Mouse (Mus musculus): ENCODE results near the gene Arpc4. TPM values are rescaled to one million over a fixed set of nuclear protein-coding genes. Genes with fewer than 3 reads are reported as not detected.

The Arpc4 gene
- polyA plus RNA-seq, 1 experiment from 2014 or later = 203 TPM

GRCm38 (mm10) chr6:113351653-113352052 lies 26.3 kb upstream of the Arpc4 start:
- Histone ChIP-seq H3K4me2 (ENCODE audit: low read depth, low read length) (no peak overlapping the region), H3K9ac (replicated peaks; ENCODE audit: low read length) (no peak overlapping the region), H3K27me3 (ENCODE audit: control insufficient read depth, insufficient read depth, low read length) (no peaks in the 10 kb centered on the region), H3K4me3 (ENCODE audit: low read depth, low read length) (no peak overlapping the region), H3K4me1 (ENCODE audit: control insufficient read depth, insufficient read depth, low read length) (no peaks in the 10 kb centered on the region), H3K36me3 (replicated peaks; ENCODE audit: control insufficient read depth, insufficient read depth, low read depth, low read length) (no peaks in the 10 kb centered on the region), H3K27ac (replicated peaks; ENCODE audit: low read depth, low read length) (no peak overlapping the region), H3K9me3 (replicated peaks; ENCODE audit: control insufficient read depth, low read length) (no peaks in the 10 kb centered on the region)
- DNase-seq (ENCODE audit: low spot score) (no peak), ATAC-seq (replicated peaks; ENCODE audit: insufficient number of reproducible peaks, low FRiP score, low TSS enrichment, low read depth) (no peak)
- WGBS = 57% methylated on average over 10 of the region's 10 CpGs

GRCm38 (mm10) chr6:113352820-113353219 lies 25.1 kb upstream of the Arpc4 start:
- Histone ChIP-seq H3K4me2 (ENCODE audit: low read depth, low read length) (no peak overlapping the region), H3K9ac (replicated peaks; ENCODE audit: low read length) (no peak overlapping the region), H3K4me3 (ENCODE audit: low read depth, low read length) (no peak overlapping the region), H3K9me3 (replicated peaks; ENCODE audit: control insufficient read depth, low read length) (no peaks in the 10 kb centered on the region), H3K4me1 (ENCODE audit: control insufficient read depth, insufficient read depth, low read length) (no peaks in the 10 kb centered on the region), H3K27me3 (ENCODE audit: control insufficient read depth, insufficient read depth, low read length) (no peaks in the 10 kb centered on the region), H3K27ac (replicated peaks; ENCODE audit: low read depth, low read length) (no peak overlapping the region), H3K36me3 (replicated peaks; ENCODE audit: control insufficient read depth, insufficient read depth, low read depth, low read length) (no peaks in the 10 kb centered on the region)
- ATAC-seq (replicated peaks; ENCODE audit: insufficient number of reproducible peaks, low FRiP score, low TSS enrichment, low read depth) (no peak), DNase-seq (ENCODE audit: low spot score) (no peak)
- WGBS = 76% methylated on average over 3 of the region's 3 CpGs

GRCm38 (mm10) chr6:113353696-113354095 lies 24.2 kb upstream of the Arpc4 start:
- 69% methylated on average over 3 of the region's 3 CpGs for WGBS
- no peaks in the 10 kb centered on the region for H3K27me3 ChIP-seq (ENCODE audit: control insufficient read depth, insufficient read depth, low read length)
- no peak overlapping the region for H3K27ac ChIP-seq (replicated peaks; ENCODE audit: low read depth, low read length)
- no peak overlapping the region for H3K4me3 ChIP-seq (ENCODE audit: low read depth, low read length)
- H3K4me2 ChIP-seq (ENCODE audit: low read depth, low read length) = no peak overlapping the region
- no peaks in the 10 kb centered on the region for H3K4me1 ChIP-seq (ENCODE audit: control insufficient read depth, insufficient read depth, low read length)
- no peaks in the 10 kb centered on the region for H3K9me3 ChIP-seq (replicated peaks; ENCODE audit: control insufficient read depth, low read length)
- no peak for ATAC-seq (replicated peaks; ENCODE audit: insufficient number of reproducible peaks, low FRiP score, low TSS enrichment, low read depth)
- H3K36me3 ChIP-seq (replicated peaks; ENCODE audit: control insufficient read depth, insufficient read depth, low read depth, low read length) = no peaks in the 10 kb centered on the region
- DNase-seq (ENCODE audit: low spot score) = no peak
- H3K9ac ChIP-seq (replicated peaks; ENCODE audit: low read length) = no peak overlapping the region

- ATAC-seq (replicated peaks; ENCODE audit: insufficient number of reproducible peaks, low FRiP score, low TSS enrichment, low read depth) (no peak), DNase-seq (ENCODE audit: low spot score) (no peak)
- no peaks in the 10 kb centered on the region for H3K4me1 ChIP-seq (ENCODE audit: control insufficient read depth, insufficient read depth, low read length)
- no peak overlapping the region for H3K4me3 ChIP-seq (ENCODE audit: low read depth, low read length)
- WGBS = 76% methylated on average over 4 of the region's 4 CpGs
- H3K9me3 ChIP-seq (replicated peaks; ENCODE audit: control insufficient read depth, low read length) = no peaks in the 10 kb centered on the region
- no peak overlapping the region for H3K9ac ChIP-seq (replicated peaks; ENCODE audit: low read length)
- no peaks in the 10 kb centered on the region for H3K27me3 ChIP-seq (ENCODE audit: control insufficient read depth, insufficient read depth, low read length)
- H3K4me2 ChIP-seq (ENCODE audit: low read depth, low read length) = no peak overlapping the region
- H3K36me3 ChIP-seq (replicated peaks; ENCODE audit: control insufficient read depth, insufficient read depth, low read depth, low read length) = no peaks in the 10 kb centered on the region
- H3K27ac ChIP-seq (replicated peaks; ENCODE audit: low read depth, low read length) = no peak overlapping the region
These were observed 16.4 kb upstream of the Arpc4 start for GRCm38 (mm10) chr6:113361476-113361875.

DNA sequence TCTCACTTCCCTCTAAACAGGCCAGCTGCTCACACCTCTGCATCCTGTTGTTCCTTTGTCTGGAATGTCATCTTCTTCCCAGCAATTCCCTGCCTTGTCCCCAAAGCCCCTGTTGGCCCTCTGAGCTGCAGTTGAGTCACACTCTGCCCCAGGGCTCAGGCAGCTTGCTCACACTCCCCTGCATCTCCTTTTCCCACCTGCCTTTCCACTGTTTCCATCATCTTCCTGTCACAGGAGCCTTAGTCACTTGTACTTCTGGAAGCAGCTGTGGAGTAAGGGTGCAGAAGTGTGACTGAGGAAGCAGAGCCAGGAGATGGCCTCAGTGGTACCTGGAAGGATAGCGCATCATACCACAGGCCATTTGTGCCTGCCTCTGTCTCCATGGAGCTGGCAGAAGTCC lies 15.7 kb upstream of the Arpc4 start:
- no peaks in the 10 kb centered on the region for H3K36me3 ChIP-seq (replicated peaks; ENCODE audit: control insufficient read depth, insufficient read depth, low read depth, low read length)
- no peaks in the 10 kb centered on the region for H3K9me3 ChIP-seq (replicated peaks; ENCODE audit: control insufficient read depth, low read length)
- ATAC-seq (replicated peaks; ENCODE audit: insufficient number of reproducible peaks, low FRiP score, low TSS enrichment, low read depth) (no peak), DNase-seq (ENCODE audit: low spot score) (no peak)
- no peak overlapping the region for H3K4me3 ChIP-seq (ENCODE audit: low read depth, low read length)
- WGBS = 96% methylated on average over 1 of the region's 1 CpGs
- H3K9ac ChIP-seq (replicated peaks; ENCODE audit: low read length) = no peak overlapping the region
- no peak overlapping the region for H3K4me2 ChIP-seq (ENCODE audit: low read depth, low read length)
- H3K4me1 ChIP-seq (ENCODE audit: control insufficient read depth, insufficient read depth, low read length) = no peaks in the 10 kb centered on the region
- H3K27ac ChIP-seq (replicated peaks; ENCODE audit: low read depth, low read length) = no peak overlapping the region
- H3K27me3 ChIP-seq (ENCODE audit: control insufficient read depth, insufficient read depth, low read length) = no peaks in the 10 kb centered on the region

DNA sequence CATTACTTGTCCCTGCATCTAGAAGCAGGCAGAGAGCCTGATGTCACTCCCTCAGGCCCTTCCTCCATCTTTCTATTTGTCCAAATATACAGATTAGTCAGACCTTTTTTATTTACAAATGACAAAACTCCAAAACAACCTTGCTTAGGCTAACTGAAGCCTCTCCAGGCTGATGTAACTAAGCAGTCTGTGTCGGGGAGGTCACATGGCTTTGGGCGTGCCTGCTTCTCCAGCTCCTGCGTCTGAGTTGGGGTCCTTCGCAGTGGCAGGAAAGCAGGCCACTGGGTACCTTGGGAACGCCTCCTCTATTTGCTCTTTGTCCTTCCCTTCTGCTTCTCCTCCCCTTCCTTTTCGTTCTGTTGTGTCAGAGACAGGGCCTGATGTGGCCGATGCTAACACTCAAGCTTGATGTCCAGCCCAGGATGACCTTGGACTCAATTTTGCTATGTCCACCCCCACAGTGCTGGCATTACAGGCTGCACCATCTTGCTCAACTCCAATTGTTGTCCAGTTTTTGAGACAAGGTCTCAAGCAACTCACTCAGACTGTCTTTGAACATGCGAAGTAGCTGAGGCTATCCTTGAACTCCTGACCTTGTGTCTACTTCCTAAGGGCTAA lies 13.3 kb upstream of the Arpc4 start:
- Histone ChIP-seq H3K4me2 (ENCODE audit: low read depth, low read length) (no peak overlapping the region), H3K4me1 (ENCODE audit: control insufficient read depth, insufficient read depth, low read length) (no peaks in the 10 kb centered on the region), H3K4me3 (ENCODE audit: low read depth, low read length) (no peak overlapping the region), H3K27me3 (ENCODE audit: control insufficient read depth, insufficient read depth, low read length) (no peaks in the 10 kb centered on the region), H3K9me3 (replicated peaks; ENCODE audit: control insufficient read depth, low read length) (no peaks in the 10 kb centered on the region), H3K9ac (replicated peaks; ENCODE audit: low read length) (no peak overlapping the region), H3K27ac (replicated peaks; ENCODE audit: low read depth, low read length) (no peak overlapping the region), H3K36me3 (replicated peaks; ENCODE audit: control insufficient read depth, insufficient read depth, low read depth, low read length) (no peaks in the 10 kb centered on the region)
- ATAC-seq (replicated peaks; ENCODE audit: insufficient number of reproducible peaks, low FRiP score, low TSS enrichment, low read depth) (no peak), DNase-seq (ENCODE audit: low spot score) (no peak)
- 78% methylated on average over 8 of the region's 8 CpGs for WGBS

- H3K9me3 ChIP-seq (replicated peaks; ENCODE audit: control insufficient read depth, low read length) = no peaks in the 10 kb centered on the region
- no peaks in the 10 kb centered on the region for H3K4me1 ChIP-seq (ENCODE audit: control insufficient read depth, insufficient read depth, low read length)
- H3K9ac ChIP-seq (replicated peaks; ENCODE audit: low read length) = no peak overlapping the region
- 89% methylated on average over 6 of the region's 6 CpGs for WGBS
- no peak overlapping the region for H3K4me3 ChIP-seq (ENCODE audit: low read depth, low read length)
- H3K36me3 ChIP-seq (replicated peaks; ENCODE audit: control insufficient read depth, insufficient read depth, low read depth, low read length) = no peaks in the 10 kb centered on the region
- no peak for DNase-seq (ENCODE audit: low spot score)
- no peak overlapping the region for H3K4me2 ChIP-seq (ENCODE audit: low read depth, low read length)
- no peak for ATAC-seq (replicated peaks; ENCODE audit: insufficient number of reproducible peaks, low FRiP score, low TSS enrichment, low read depth)
- no peak overlapping the region for H3K27ac ChIP-seq (replicated peaks; ENCODE audit: low read depth, low read length)
- H3K27me3 ChIP-seq (ENCODE audit: control insufficient read depth, insufficient read depth, low read length) = no peaks in the 10 kb centered on the region
These were observed 11.3 kb upstream of the Arpc4 start for GRCm38 (mm10) chr6:113366639-113367038.

DNA sequence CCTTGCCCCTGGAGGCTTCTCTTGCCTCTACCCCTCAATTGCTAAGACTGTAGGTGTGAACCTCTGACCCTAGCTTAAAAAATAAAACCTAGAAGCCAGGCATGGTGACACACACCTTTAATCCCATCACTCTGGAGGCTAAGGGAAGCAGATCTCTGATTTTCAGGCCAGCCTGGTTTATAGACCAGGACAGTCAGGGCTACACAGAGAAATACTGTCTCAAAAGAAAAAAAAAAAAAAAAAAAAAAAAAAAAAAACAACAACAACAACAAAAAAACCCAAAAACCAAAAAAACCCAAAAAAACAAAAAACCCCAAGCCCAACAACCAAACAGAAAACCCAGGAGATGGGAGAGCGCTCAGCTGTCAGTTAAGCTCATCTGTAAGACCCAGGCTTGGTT lies 10.3 kb upstream of the Arpc4 start:
- peaks cover 3% of the 10 kb centered on the region; the same call in 1 of the 2 replicates for H3K36me3 ChIP-seq (replicated peaks; ENCODE audit: control insufficient read depth, insufficient read depth, low read depth, low read length)
- no peak for DNase-seq (ENCODE audit: low spot score)

More for the DNA sequence above, 10.3 kb upstream of the Arpc4 start:
- Histone ChIP-seq H3K4me2 (ENCODE audit: low read depth, low read length) (no peak overlapping the region), H3K27ac (replicated peaks; ENCODE audit: low read depth, low read length) (no peak overlapping the region), H3K27me3 (ENCODE audit: control insufficient read depth, insufficient read depth, low read length) (no peaks in the 10 kb centered on the region), H3K9me3 (replicated peaks; ENCODE audit: control insufficient read depth, low read length) (no peaks in the 10 kb centered on the region), H3K4me3 (ENCODE audit: low read depth, low read length) (no peak overlapping the region), H3K4me1 (ENCODE audit: control insufficient read depth, insufficient read depth, low read length) (no peaks in the 10 kb centered on the region), H3K9ac (replicated peaks; ENCODE audit: low read length) (no peak overlapping the region)
- 95% methylated on average over 1 of the region's 1 CpGs for WGBS
- ATAC-seq (replicated peaks; ENCODE audit: insufficient number of reproducible peaks, low FRiP score, low TSS enrichment, low read depth) = no peak
